Comparison of ENCODE assay signal across 8 mouse cellular contexts in the genomic region with DNA sequence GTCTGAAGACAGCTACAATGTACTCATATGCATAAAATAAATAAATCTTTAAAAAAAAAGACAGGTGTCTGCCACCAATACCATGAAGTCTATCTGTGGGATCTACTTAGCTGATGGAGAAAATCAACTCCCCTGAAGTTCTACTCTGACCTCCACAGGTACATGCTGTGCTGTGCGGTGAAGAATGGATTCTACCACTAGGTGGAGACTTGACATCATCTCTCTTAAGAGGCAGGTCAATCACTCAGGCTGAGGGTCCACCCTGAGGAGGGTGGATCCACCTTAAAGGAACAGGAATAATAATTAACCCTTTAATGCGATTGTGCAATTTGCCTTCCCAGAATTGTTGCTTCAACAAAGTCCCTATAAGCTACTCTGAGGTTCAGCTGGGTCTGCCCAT. TPM values are rescaled to one million over a fixed set of nuclear protein-coding genes. Genes with fewer than 3 reads are reported as not detected.
A peak's percentile ranks its signal among the peaks of the same experiment; 100 is the strongest.
DNase-seq lines count a peak whose midpoint lies in the region; ATAC-seq and TF ChIP-seq lines count a peak whose summit lies in the region.

No protein-coding gene starts in this region.

- no peaks in the 10 kb centered on the region for H3K4me1 ChIP-seq in forebrain, postnatal 0 days (ENCODE audit: insufficient read depth)
- no peaks in the 10 kb centered on the region for H3K4me1 ChIP-seq in forebrain, embryonic 16.5 days (replicated peaks; ENCODE audit: control insufficient read depth, insufficient read depth, low read length)
- H3K4me1 ChIP-seq in lung, embryonic 15.5 days, result no peaks in the 10 kb centered on the region

- no peak overlapping the region for H3K9ac ChIP-seq in forebrain, postnatal 0 days
- no peak overlapping the region for H3K9ac ChIP-seq in forebrain, embryonic 16.5 days (replicated peaks; ENCODE audit: low read depth, low read length)
- no peak overlapping the region for H3K9ac ChIP-seq in lung, embryonic 15.5 days

- H3K27ac ChIP-seq in forebrain, postnatal 0 days (ENCODE audit: low read depth, low read length), result no peak overlapping the region
- H3K27ac ChIP-seq in forebrain, embryonic 16.5 days (ENCODE audit: low read length), result no peak overlapping the region
- H3K27ac ChIP-seq in lung, embryonic 15.5 days, result no peak overlapping the region

- H3K4me3 ChIP-seq in forebrain, postnatal 0 days (ENCODE audit: low read depth, low read length), result no peak overlapping the region
- no peak overlapping the region for H3K4me3 ChIP-seq in forebrain, embryonic 16.5 days (replicated peaks; ENCODE audit: low read length)
- H3K4me3 ChIP-seq in lung, embryonic 15.5 days, result no peak overlapping the region

- WGBS in forebrain, postnatal 0 days, result 21% methylated on average over 2 of the region's 2 CpGs
- 20% methylated on average over 2 of the region's 2 CpGs for WGBS in forebrain, embryonic 16.5 days
- 11% methylated on average over 2 of the region's 2 CpGs for WGBS in lung, embryonic 15.5 days

- no peak for ATAC-seq in forebrain, postnatal 0 days
- ATAC-seq in forebrain, embryonic 16.5 days, result no peak
- peak; percentile 85 for ATAC-seq in granulocyte monocyte progenitor cell, adult 5-6 weeks (replicated peaks; ENCODE audit: poor library complexity, severe bottlenecking)
- ATAC-seq in lung, embryonic 15.5 days (ENCODE audit: borderline replicate concordance, extremely low read depth, low FRiP score, low TSS enrichment), result 0 out of 2 replicates have a peak, but pooled peaks have one; percentile 42

- no peaks in the 10 kb centered on the region for H3K27me3 ChIP-seq in forebrain, postnatal 0 days (ENCODE audit: insufficient read depth, low read length)
- H3K27me3 ChIP-seq in forebrain, embryonic 16.5 days (replicated peaks; ENCODE audit: control insufficient read depth, insufficient read depth, low read length), result no peaks in the 10 kb centered on the region
- no peaks in the 10 kb centered on the region for H3K27me3 ChIP-seq in lung, embryonic 15.5 days

- H3K36me3 ChIP-seq in forebrain, postnatal 0 days (ENCODE audit: insufficient read depth), result no peaks in the 10 kb centered on the region
- H3K36me3 ChIP-seq in forebrain, embryonic 16.5 days (ENCODE audit: control insufficient read depth, insufficient read depth), result no peaks in the 10 kb centered on the region
- no peaks in the 10 kb centered on the region for H3K36me3 ChIP-seq in lung, embryonic 15.5 days

- no peak overlapping the region for H3K4me2 ChIP-seq in forebrain, postnatal 0 days (ENCODE audit: low read depth)
- H3K4me2 ChIP-seq in forebrain, embryonic 16.5 days (ENCODE audit: low read length), result no peak overlapping the region
- no peak overlapping the region for H3K4me2 ChIP-seq in lung, embryonic 15.5 days

- H3K9me3 ChIP-seq in forebrain, postnatal 0 days (ENCODE audit: low read length), result no peaks in the 10 kb centered on the region
- no peaks in the 10 kb centered on the region for H3K9me3 ChIP-seq in forebrain, embryonic 16.5 days (ENCODE audit: control insufficient read depth, low read length)
- H3K9me3 ChIP-seq in lung, embryonic 15.5 days, result no peaks in the 10 kb centered on the region

- DNase-seq in forebrain, postnatal 0 days, result no peak
- peak; percentile 41 for DNase-seq in CD4-positive helper T cell, adult 2 months (ENCODE audit: low read depth, low spot score)
- no peak for DNase-seq in urinary bladder, postnatal 25 days (ENCODE audit: low spot score)
- no peak for DNase-seq in gastrocnemius, adult 18-20 months (ENCODE audit: low spot score)
- no peak for DNase-seq in right cerebral cortex, adult 18-20 months

- peak; percentile 56 for TF ChIP-seq CTCF in forebrain, postnatal 0 days (IDR thresholded peaks at IDR 0.05; ENCODE audit: low read depth)

RNA-seq across cellular contexts. Expression of gene Oscar, which starts 9.2 kb away (rescaled TPM):
- total RNA-seq in forebrain, postnatal 0 days (2014; rRNA removed), result 0.43 and 0.69 TPM in 2 replicates
- 0.42 and 0.48 TPM in 2 replicates for polyA plus RNA-seq in forebrain, postnatal 0 days (2015; fragmentation: Nextera tagmentation; extraction: Ambion mirVana)
- 0.17 and 0.46 TPM in 2 replicates for polyA plus RNA-seq in forebrain, embryonic 16.5 days (2015; fragmentation: Nextera tagmentation; extraction: Ambion mirVana)
- not detected in 2 replicates for total RNA-seq in granulocyte monocyte progenitor cell, adult 5-6 weeks (2014; fragmentation: Nextera tagmentation)
- not detected in 2 replicates for total RNA-seq in granulocyte monocyte progenitor cell, adult 5-6 weeks (2017)
- polyA plus RNA-seq in lung, embryonic 15.5 days (2015; fragmentation: Nextera tagmentation; extraction: Ambion mirVana), result 0.10 TPM in 1 of 2 replicates, not detected in the other
- not detected for total RNA-seq in gastrocnemius, adult 18-20 months (2021)

RNA-seq across cellular contexts. Expression of gene Ndufa3, which starts 10.4 kb away (rescaled TPM):
- total RNA-seq in forebrain, postnatal 0 days (2014; rRNA removed), result 191 and 258 TPM in 2 replicates
- polyA plus RNA-seq in forebrain, postnatal 0 days (2015; fragmentation: Nextera tagmentation; extraction: Ambion mirVana), result 464 and 597 TPM in 2 replicates
- polyA plus RNA-seq in forebrain, embryonic 16.5 days (2015; fragmentation: Nextera tagmentation; extraction: Ambion mirVana), result 314 and 357 TPM in 2 replicates
- 395 and 454 TPM in 2 replicates for total RNA-seq in granulocyte monocyte progenitor cell, adult 5-6 weeks (2014; fragmentation: Nextera tagmentation)
- 132 and 210 TPM in 2 replicates for total RNA-seq in granulocyte monocyte progenitor cell, adult 5-6 weeks (2017)
- 479 and 491 TPM in 2 replicates for polyA plus RNA-seq in lung, embryonic 15.5 days (2015; fragmentation: Nextera tagmentation; extraction: Ambion mirVana)
- 1,000 to 10,000 TPM; 1,020 to 1,031 TPM for total RNA-seq in gastrocnemius, adult 18-20 months (2021)

RNA-seq across cellular contexts. Expression of gene Tfpt, which starts 22.9 kb away (rescaled TPM):
- 27.1 and 37.5 TPM in 2 replicates for total RNA-seq in forebrain, postnatal 0 days (2014; rRNA removed)
- 34.2 and 39.3 TPM in 2 replicates for polyA plus RNA-seq in forebrain, postnatal 0 days (2015; fragmentation: Nextera tagmentation; extraction: Ambion mirVana)
- 30.4 and 31.9 TPM in 2 replicates for polyA plus RNA-seq in forebrain, embryonic 16.5 days (2015; fragmentation: Nextera tagmentation; extraction: Ambion mirVana)
- total RNA-seq in granulocyte monocyte progenitor cell, adult 5-6 weeks (2014; fragmentation: Nextera tagmentation), result 32.8 and 33.8 TPM in 2 replicates
- total RNA-seq in granulocyte monocyte progenitor cell, adult 5-6 weeks (2017), result 32.5 and 36.8 TPM in 2 replicates
- polyA plus RNA-seq in lung, embryonic 15.5 days (2015; fragmentation: Nextera tagmentation; extraction: Ambion mirVana), result 27.6 and 29.5 TPM in 2 replicates
- 10 to 100 TPM; 14.9 to 16.0 TPM for total RNA-seq in gastrocnemius, adult 18-20 months (2021)

RNA-seq across cellular contexts. Expression of gene Prpf31, which starts 23.0 kb away (rescaled TPM):
- total RNA-seq in forebrain, postnatal 0 days (2014; rRNA removed), result 62.6 and 63.5 TPM in 2 replicates
- 66.3 and 77.8 TPM in 2 replicates for polyA plus RNA-seq in forebrain, postnatal 0 days (2015; fragmentation: Nextera tagmentation; extraction: Ambion mirVana)
- 99.5 and 109 TPM in 2 replicates for polyA plus RNA-seq in forebrain, embryonic 16.5 days (2015; fragmentation: Nextera tagmentation; extraction: Ambion mirVana)
- 47.8 and 91.0 TPM in 2 replicates for total RNA-seq in granulocyte monocyte progenitor cell, adult 5-6 weeks (2014; fragmentation: Nextera tagmentation)
- 123 and 132 TPM in 2 replicates for total RNA-seq in granulocyte monocyte progenitor cell, adult 5-6 weeks (2017)
- 104 and 105 TPM in 2 replicates for polyA plus RNA-seq in lung, embryonic 15.5 days (2015; fragmentation: Nextera tagmentation; extraction: Ambion mirVana)
- 10 to 100 TPM; 21.9 to 22.1 TPM for total RNA-seq in gastrocnemius, adult 18-20 months (2021)

RNA-seq across cellular contexts. Expression of gene Cnot3, which starts 38.3 kb away (rescaled TPM):
- 13.1 and 19.8 TPM in 2 replicates for total RNA-seq in forebrain, postnatal 0 days (2014; rRNA removed)
- 26.7 and 35.4 TPM in 2 replicates for polyA plus RNA-seq in forebrain, postnatal 0 days (2015; fragmentation: Nextera tagmentation; extraction: Ambion mirVana)
- 42.1 and 47.3 TPM in 2 replicates for polyA plus RNA-seq in forebrain, embryonic 16.5 days (2015; fragmentation: Nextera tagmentation; extraction: Ambion mirVana)
- total RNA-seq in granulocyte monocyte progenitor cell, adult 5-6 weeks (2014; fragmentation: Nextera tagmentation), result 138 and 156 TPM in 2 replicates
- total RNA-seq in granulocyte monocyte progenitor cell, adult 5-6 weeks (2017), result 19.0 and 22.7 TPM in 2 replicates
- 51.4 TPM in 2 replicates for polyA plus RNA-seq in lung, embryonic 15.5 days (2015; fragmentation: Nextera tagmentation; extraction: Ambion mirVana)
- total RNA-seq in gastrocnemius, adult 18-20 months (2021), result 10 to 100 TPM; 16.3 to 18.5 TPM

Comparison
In these comparisons a context has a peak if more than half of its experiments do, and no peak if none do; other contexts are left out.
1. ATAC-seq: peak in granulocyte monocyte progenitor cell, adult 5-6 weeks (single experiment) and lung, embryonic 15.5 days (single experiment); none in forebrain, postnatal 0 days (single experiment) and forebrain, embryonic 16.5 days (single experiment).